Mouse (Mus musculus) liver, embryonic 16.5 days (tissue): ENCODE measurements around the gene Aldh3b1. TPM values are rescaled to one million over a fixed set of nuclear protein-coding genes. Genes with fewer than 3 reads are reported as not detected.
"Not testable (repeated sequence)": the region's sequence is repeated elsewhere in the genome, so short reads cannot be mapped to it uniquely, and the experiment has no call there.

Source experiments
- ATAC-seq: fragments of 200-750 bp; cut with Nextera tagmentation; 2 replicates; pipeline ENCODE4 v1.8.0; 2017; ENCODE audit warnings: low read depth, mild to moderate bottlenecking, moderate number of reproducible peaks, moderate library complexity
- H3K27ac ChIP-seq: fragments of 300-500 bp; sonication (generic); 2 replicates; pipeline ENCODE4 v1.5.1; 2014; ENCODE audit warnings: mild to moderate bottlenecking, low read length
- H3K27me3 ChIP-seq: fragments of 300-500 bp; sonication (generic); 2 replicates; pipeline ENCODE4 v1.6.1; 2014; ENCODE audit warnings: low read depth, low read length, mixed read lengths; ENCODE audit not compliant: control insufficient read depth, insufficient read depth
- H3K36me3 ChIP-seq: fragments of 300-500 bp; sonication (generic); 2 replicates; pipeline ENCODE4 v1.6.1; 2014; ENCODE audit warnings: mild to moderate bottlenecking; ENCODE audit not compliant: control insufficient read depth, insufficient read depth
- H3K4me1 ChIP-seq: fragments of 300-500 bp; sonication (generic); 2 replicates; pipeline ENCODE4 v1.6.1; 2014; ENCODE audit warnings: low read depth, low read length, mixed read lengths; ENCODE audit not compliant: control insufficient read depth
- H3K4me2 ChIP-seq: fragments of 300-500 bp; sonication (generic); 2 replicates; pipeline ENCODE4 v1.6.1; 2014; ENCODE audit warnings: low read depth, low read length, mixed read lengths
- H3K4me3 ChIP-seq: fragments of 300-500 bp; sonication (generic); 2 replicates; pipeline ENCODE4 v1.5.1; 2014; ENCODE audit warnings: low read depth, mild to moderate bottlenecking, low read length
- H3K9ac ChIP-seq: fragments of 300-500 bp; sonication (generic); 2 replicates; pipeline ENCODE4 v1.6.1; 2014; ENCODE audit warnings: low read depth, low read length
- H3K9me3 ChIP-seq: fragments of 300-500 bp; sonication (generic); replicated peaks from 2 replicates; pipeline ENCODE4 v1.6.1; 2016; ENCODE audit warnings: low read length; ENCODE audit not compliant: control insufficient read depth
- WGBS: fragments of 180-500 bp; shearing (Covaris S2); extraction: QIAGEN DNeasy Blood & Tissue Kit; methylation state at CpG from one replicate; pipeline ENCODE4 v1.1.7; 2014; ENCODE audit not compliant: insufficient replicate concordance; 5-methylcytosine and 5-hydroxymethylcytosine counted together
- polyA plus RNA-seq: library from polyadenylated mRNA; unstranded; fragments of >200 nt; fragmentation: Nextera tagmentation; extraction: Ambion mirVana; gene quantifications from 2 replicates; pipeline ENCODE4 v1.2.1, GENCODE M21; 2015

The Aldh3b1 gene
- 8.7 and 10.0 TPM in 2 replicates for polyA plus RNA-seq

GRCm38 (mm10) chr19:3929211-3929941 lies at the start of gene Aldh3b1:
Aldh3b1 (minus strand) TSS chr19:3929808.
- H3K36me3 ChIP-seq, result no peaks in the 10 kb centered on the region
- no peaks in the 10 kb centered on the region for H3K27me3 ChIP-seq
- no peak within 1 kb of the TSS; the same call in 1 of the 2 replicates for H3K9ac ChIP-seq
- H3K4me2 ChIP-seq, result peak within 1 kb of the TSS; percentile 28; the same call in 1 of the 2 replicates
- H3K4me3 ChIP-seq, result peak within 1 kb of the TSS; percentile 26; the same call in 1 of the 2 replicates
- peaks cover 14% of the 10 kb centered on the region for H3K4me1 ChIP-seq
- 19% methylated on average over 12 of the region's 12 CpGs for WGBS
- peak; percentile 77 for ATAC-seq
- H3K9me3 ChIP-seq, result no peaks in the 10 kb centered on the region
- H3K27ac ChIP-seq, result peak within 1 kb of the TSS; percentile 54

GRCm38 (mm10) chr19:3975866-3976265 lies 46.3 kb upstream of the Aldh3b1 start:
- ATAC-seq, result no peak
- 56% methylated on average over 2 of the region's 2 CpGs for WGBS

GRCm38 (mm10) chr19:3974608-3975007 lies 45.0 kb upstream of the Aldh3b1 start:
- WGBS, result 72% methylated on average over 6 of the region's 6 CpGs

More at GRCm38 (mm10) chr19:3975866-3976265, 46.3 kb upstream of the Aldh3b1 start:
- no peaks in the 10 kb centered on the region for H3K9me3 ChIP-seq
- H3K36me3 ChIP-seq, result no peaks in the 10 kb centered on the region
- no peak overlapping the region for H3K4me2 ChIP-seq
- H3K4me1 ChIP-seq, result peaks cover 10% of the 10 kb centered on the region; the same call in 1 of the 2 replicates
- H3K27me3 ChIP-seq, result no peaks in the 10 kb centered on the region
- H3K4me3 ChIP-seq, result no peak overlapping the region
- no peak overlapping the region for H3K9ac ChIP-seq
- no peak overlapping the region for H3K27ac ChIP-seq

GRCm38 (mm10) chr19:3972229-3972628 lies 42.6 kb upstream of the Aldh3b1 start, which contains the start of gene Aldh3b2:
Aldh3b2 (plus strand) TSS chr19:3972328.
- Histone ChIP-seq H3K36me3 (no peaks in the 10 kb centered on the region), H3K4me1 (peaks cover 10% of the 10 kb centered on the region; the same call in 1 of the 2 replicates), H3K4me2 (no peak within 1 kb of the TSS), H3K9ac (no peak within 1 kb of the TSS), H3K9me3 (no peaks in the 10 kb centered on the region), H3K27ac (no peak within 1 kb of the TSS), H3K27me3 (no peaks in the 10 kb centered on the region), H3K4me3 (no peak within 1 kb of the TSS)
- WGBS, result 35% methylated on average over 9 of the region's 9 CpGs
- ATAC-seq, result peak; percentile 68

More at GRCm38 (mm10) chr19:3974608-3975007, 45.0 kb upstream of the Aldh3b1 start:
- not testable (repeated sequence) for H3K4me2 ChIP-seq, H3K36me3 ChIP-seq, H3K9me3 ChIP-seq, H3K27me3 ChIP-seq, ATAC-seq, H3K4me3 ChIP-seq, H3K4me1 ChIP-seq, H3K9ac ChIP-seq, H3K27ac ChIP-seq

- Histone ChIP-seq H3K36me3 (no peaks in the 10 kb centered on the region), H3K9ac (no peak overlapping the region), H3K4me1 (peaks cover 4% of the 10 kb centered on the region; the same call in 1 of the 2 replicates), H3K27ac (no peak overlapping the region), H3K27me3 (no peaks in the 10 kb centered on the region), H3K4me3 (no peak overlapping the region), H3K4me2 (no peak overlapping the region), H3K9me3 (no peaks in the 10 kb centered on the region)
- ATAC-seq, result no peak
- WGBS, result 31% methylated on average over 3 of the region's 3 CpGs
These were observed 37.6 kb upstream of the Aldh3b1 start for GRCm38 (mm10) chr19:3967258-3967657.

- H3K4me2 ChIP-seq, result no peak overlapping the region
- no peak overlapping the region for H3K9ac ChIP-seq
- no peaks in the 10 kb centered on the region; the same call in 1 of the 2 replicates for H3K4me1 ChIP-seq
- H3K36me3 ChIP-seq, result no peaks in the 10 kb centered on the region
- ATAC-seq, result no peak
- no peak overlapping the region for H3K4me3 ChIP-seq
- 58% methylated on average over 11 of the region's 11 CpGs for WGBS
- no peaks in the 10 kb centered on the region for H3K27me3 ChIP-seq
- no peaks in the 10 kb centered on the region for H3K9me3 ChIP-seq
- no peak overlapping the region for H3K27ac ChIP-seq
These were observed 36.9 kb upstream of the Aldh3b1 start for GRCm38 (mm10) chr19:3966330-3967075.

- H3K27ac ChIP-seq, result no peak overlapping the region
- H3K36me3 ChIP-seq, result no peaks in the 10 kb centered on the region
- H3K9me3 ChIP-seq, result no peaks in the 10 kb centered on the region
- WGBS, result 57% methylated on average over 4 of the region's 4 CpGs
- H3K4me1 ChIP-seq, result no peaks in the 10 kb centered on the region; the same call in 1 of the 2 replicates
- no peak overlapping the region for H3K4me3 ChIP-seq
- H3K27me3 ChIP-seq, result no peaks in the 10 kb centered on the region
- no peak overlapping the region for H3K4me2 ChIP-seq
- ATAC-seq, result peak; percentile 16; the same call in 1 of the 2 replicates
- no peak overlapping the region for H3K9ac ChIP-seq
These were observed 34.4 kb upstream of the Aldh3b1 start for GRCm38 (mm10) chr19:3964030-3964429.

- Histone ChIP-seq H3K4me1 (no peaks in the 10 kb centered on the region; the same call in 1 of the 2 replicates), H3K27me3 (no peaks in the 10 kb centered on the region), H3K27ac (no peak overlapping the region), H3K4me3 (no peak overlapping the region), H3K4me2 (no peak overlapping the region), H3K9me3 (no peaks in the 10 kb centered on the region), H3K9ac (no peak overlapping the region), H3K36me3 (no peaks in the 10 kb centered on the region)
- ATAC-seq, result no peak
- 9% methylated on average over 2 of the region's 2 CpGs for WGBS
These were observed 32.9 kb upstream of the Aldh3b1 start for GRCm38 (mm10) chr19:3962469-3962868.
